Comparison of ENCODE assay signal across 18 mouse cellular contexts in the genomic region with DNA sequence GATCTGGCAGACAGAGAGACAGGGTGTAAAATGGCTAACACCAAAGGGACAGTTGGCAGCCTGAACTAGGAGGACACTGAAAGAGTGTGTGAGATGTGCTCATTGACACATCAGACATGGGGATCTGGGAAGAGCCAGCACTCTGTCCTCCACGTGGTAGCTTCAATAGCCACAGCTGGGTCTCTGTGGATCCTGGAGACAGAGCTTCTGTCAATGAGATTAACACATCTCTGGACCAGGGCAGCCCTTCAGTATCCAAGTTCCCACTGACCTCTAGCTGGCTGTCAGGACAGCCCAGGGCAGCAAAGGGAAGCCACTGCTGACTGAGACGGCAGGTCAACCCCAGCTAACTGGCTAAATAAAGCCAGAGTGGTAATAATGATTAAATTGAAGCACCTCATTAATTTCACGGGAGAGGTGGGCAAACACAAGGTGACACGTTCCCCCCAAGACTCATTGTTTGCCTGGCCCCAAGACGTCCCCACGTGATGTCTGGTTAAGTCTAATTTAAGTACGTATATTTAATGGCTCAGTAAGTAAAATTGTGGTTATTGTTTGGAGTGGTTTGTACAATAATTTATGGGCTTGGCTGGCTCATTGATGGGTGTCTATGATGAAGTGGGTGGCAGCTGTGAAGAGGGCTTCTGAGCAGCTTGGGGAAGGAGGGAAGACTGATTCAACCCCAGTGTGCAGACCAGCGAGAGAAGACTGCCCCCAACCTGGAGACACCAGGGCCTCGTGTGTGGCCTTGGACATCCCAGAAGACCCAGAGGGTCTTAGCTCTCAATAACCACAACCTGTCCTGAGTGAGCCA. TPM values are rescaled to one million over a fixed set of nuclear protein-coding genes. Genes with fewer than 3 reads are reported as not detected.
DNase-seq lines count a peak whose midpoint lies in the region; ATAC-seq lines count a peak whose summit lies in the region.
"Had no signal": no experiment of that assay in that cellular context is flagged by ENCODE, and none has a peak within 500 bp of the region (broad histone marks: within the 10 kb centered on the region; RNA-seq: fewer than 3 reads in every experiment).

No protein-coding gene starts in this region.

- no peak overlapping the region for H3K4me2 ChIP-seq in forebrain, embryonic 15.5 days (replicated peaks)
- H3K4me2 ChIP-seq in forebrain, embryonic 11.5 days (ENCODE audit: low read depth, low read length, severe bottlenecking), result no peak overlapping the region
- H3K4me2 ChIP-seq in hindbrain, embryonic 13.5 days, result no peak overlapping the region
- H3K4me2 ChIP-seq in hindbrain, embryonic 12.5 days (replicated peaks), result no peak overlapping the region
- no peak overlapping the region for H3K4me2 ChIP-seq in midbrain, embryonic 12.5 days (replicated peaks)
- H3K4me2 ChIP-seq in midbrain, embryonic 14.5 days (ENCODE audit: low read length), result no peak overlapping the region
- H3K4me2 ChIP-seq: kidney, embryonic 15.5 days; limb, embryonic 15.5 days; neural tube, embryonic 15.5 days had no signal

- ATAC-seq in forebrain, embryonic 15.5 days (replicated peaks), result no peak
- no peak for ATAC-seq in forebrain, embryonic 11.5 days (replicated peaks; ENCODE audit: low FRiP score)
- ATAC-seq in hindbrain, embryonic 13.5 days (ENCODE audit: low FRiP score), result no peak
- no peak for ATAC-seq in hindbrain, embryonic 12.5 days (ENCODE audit: low FRiP score)
- no peak for ATAC-seq in midbrain, embryonic 12.5 days (ENCODE audit: low FRiP score, low read depth)
- no peak for ATAC-seq in midbrain, embryonic 14.5 days (ENCODE audit: low FRiP score, low TSS enrichment)
- ATAC-seq: liver, postnatal 0 days had no signal

- no peak overlapping the region for H3K9ac ChIP-seq in forebrain, embryonic 15.5 days (replicated peaks)
- no peak overlapping the region for H3K9ac ChIP-seq in forebrain, embryonic 11.5 days (ENCODE audit: low read length)
- no peak overlapping the region for H3K9ac ChIP-seq in hindbrain, embryonic 13.5 days
- no peak overlapping the region for H3K9ac ChIP-seq in hindbrain, embryonic 12.5 days
- H3K9ac ChIP-seq in midbrain, embryonic 12.5 days (replicated peaks), result no peak overlapping the region
- H3K9ac ChIP-seq in midbrain, embryonic 14.5 days (replicated peaks; ENCODE audit: low read length), result no peak overlapping the region
- H3K9ac ChIP-seq: kidney, embryonic 15.5 days; limb, embryonic 15.5 days; liver, postnatal 0 days; neural tube, embryonic 15.5 days had no signal

- DNase-seq in forebrain, embryonic 11.5 days (ENCODE audit: low spot score), result no peak
- no peak for DNase-seq in midbrain, embryonic 14.5 days
- DNase-seq in adrenal gland, adult 18-20 months (ENCODE audit: low spot score in 2 of 2), result no peak
- DNase-seq: liver, postnatal 0 days; thymus, postnatal 25 days had no signal

- H3K9me3 ChIP-seq in forebrain, embryonic 15.5 days, result no peaks in the 10 kb centered on the region
- no peaks in the 10 kb centered on the region for H3K9me3 ChIP-seq in forebrain, embryonic 11.5 days (ENCODE audit: control insufficient read depth, low read length)
- no peaks in the 10 kb centered on the region for H3K9me3 ChIP-seq in hindbrain, embryonic 13.5 days
- H3K9me3 ChIP-seq in hindbrain, embryonic 12.5 days (replicated peaks), result no peaks in the 10 kb centered on the region
- H3K9me3 ChIP-seq in midbrain, embryonic 12.5 days, result no peaks in the 10 kb centered on the region
- no peaks in the 10 kb centered on the region for H3K9me3 ChIP-seq in midbrain, embryonic 14.5 days (ENCODE audit: control insufficient read depth, low read length)
- H3K9me3 ChIP-seq: heart, embryonic 10.5 days; kidney, embryonic 15.5 days; limb, embryonic 15.5 days; megakaryocyte, embryonic 14.5 days; neural tube, embryonic 15.5 days had no signal

- no peaks in the 10 kb centered on the region for H3K36me3 ChIP-seq in forebrain, embryonic 15.5 days
- H3K36me3 ChIP-seq in forebrain, embryonic 11.5 days (ENCODE audit: control insufficient read depth, insufficient read depth, low read length), result no peaks in the 10 kb centered on the region
- no peaks in the 10 kb centered on the region for H3K36me3 ChIP-seq in hindbrain, embryonic 13.5 days
- H3K36me3 ChIP-seq in hindbrain, embryonic 12.5 days, result no peaks in the 10 kb centered on the region
- H3K36me3 ChIP-seq in midbrain, embryonic 12.5 days, result no peaks in the 10 kb centered on the region
- H3K36me3 ChIP-seq in midbrain, embryonic 14.5 days (ENCODE audit: control insufficient read depth, insufficient read depth, low read length), result no peaks in the 10 kb centered on the region
- H3K36me3 ChIP-seq: heart, embryonic 10.5 days; kidney, embryonic 15.5 days; limb, embryonic 15.5 days; neural tube, embryonic 15.5 days had no signal

- no peak overlapping the region for H3K4me3 ChIP-seq in forebrain, embryonic 15.5 days
- H3K4me3 ChIP-seq in forebrain, embryonic 11.5 days (ENCODE audit: low read depth, low read length), result no peak overlapping the region
- no peak overlapping the region for H3K4me3 ChIP-seq in hindbrain, embryonic 13.5 days
- H3K4me3 ChIP-seq in hindbrain, embryonic 12.5 days, result no peak overlapping the region
- no peak overlapping the region for H3K4me3 ChIP-seq in midbrain, embryonic 12.5 days
- H3K4me3 ChIP-seq in midbrain, embryonic 14.5 days (replicated peaks; ENCODE audit: low read depth, low read length), result no peak overlapping the region
- H3K4me3 ChIP-seq: heart, embryonic 10.5 days; kidney, embryonic 15.5 days; limb, embryonic 15.5 days; megakaryocyte, embryonic 14.5 days; neural tube, embryonic 15.5 days had no signal

- H3K27me3 ChIP-seq in forebrain, embryonic 15.5 days, result no peaks in the 10 kb centered on the region
- H3K27me3 ChIP-seq in forebrain, embryonic 11.5 days (ENCODE audit: control insufficient read depth, insufficient read depth, low read length), result no peaks in the 10 kb centered on the region
- peaks cover 2% of the 10 kb centered on the region; the same call in 1 of the 2 replicates for H3K27me3 ChIP-seq in hindbrain, embryonic 13.5 days
- peaks cover 7% of the 10 kb centered on the region; the same call in 1 of the 2 replicates for H3K27me3 ChIP-seq in hindbrain, embryonic 12.5 days
- peaks cover 14% of the 10 kb centered on the region for H3K27me3 ChIP-seq in midbrain, embryonic 12.5 days
- H3K27me3 ChIP-seq in midbrain, embryonic 14.5 days (ENCODE audit: control insufficient read depth, insufficient read depth, low read length), result no peaks in the 10 kb centered on the region
- H3K27me3 ChIP-seq: kidney, embryonic 15.5 days; limb, embryonic 15.5 days; neural tube, embryonic 15.5 days had no signal

- H3K27ac ChIP-seq in forebrain, embryonic 15.5 days (replicated peaks), result peak overlapping the region; percentile 38
- no peak overlapping the region for H3K27ac ChIP-seq in forebrain, embryonic 11.5 days (ENCODE audit: low read depth, low read length)
- 0 out of 2 replicates have a peak overlapping the region, but pooled peaks have one; percentile 12 for H3K27ac ChIP-seq in hindbrain, embryonic 13.5 days
- no peak overlapping the region for H3K27ac ChIP-seq in hindbrain, embryonic 12.5 days
- H3K27ac ChIP-seq in midbrain, embryonic 12.5 days (replicated peaks), result 0 out of 2 replicates have a peak overlapping the region, but pooled peaks have one; percentile 4
- no peak overlapping the region for H3K27ac ChIP-seq in midbrain, embryonic 14.5 days (replicated peaks; ENCODE audit: low read depth, low read length)
- H3K27ac ChIP-seq: heart, embryonic 10.5 days; kidney, embryonic 15.5 days; neural tube, embryonic 15.5 days had no signal

- 49% methylated on average over 9 of the region's 9 CpGs for WGBS in forebrain, embryonic 15.5 days
- 71% methylated on average over 9 of the region's 9 CpGs for WGBS in forebrain, embryonic 11.5 days
- 48% methylated on average over 9 of the region's 9 CpGs for WGBS in hindbrain, embryonic 13.5 days
- 53% methylated on average over 9 of the region's 9 CpGs for WGBS in hindbrain, embryonic 12.5 days
- 58% methylated on average over 9 of the region's 9 CpGs for WGBS in midbrain, embryonic 12.5 days
- 53% methylated on average over 9 of the region's 9 CpGs for WGBS in midbrain, embryonic 14.5 days

- H3K4me1 ChIP-seq in forebrain, embryonic 15.5 days, result peaks cover 55% of the 10 kb centered on the region
- peaks cover 10% of the 10 kb centered on the region for H3K4me1 ChIP-seq in forebrain, embryonic 11.5 days (replicated peaks; ENCODE audit: control insufficient read depth, insufficient read depth, low read length)
- peaks cover 59% of the 10 kb centered on the region for H3K4me1 ChIP-seq in hindbrain, embryonic 13.5 days (replicated peaks)
- H3K4me1 ChIP-seq in hindbrain, embryonic 12.5 days, result peaks cover 47% of the 10 kb centered on the region
- peaks cover 27% of the 10 kb centered on the region for H3K4me1 ChIP-seq in midbrain, embryonic 12.5 days
- H3K4me1 ChIP-seq in midbrain, embryonic 14.5 days (ENCODE audit: control insufficient read depth, insufficient read depth, low read length), result peaks cover 32% of the 10 kb centered on the region
- H3K4me1 ChIP-seq: megakaryocyte, embryonic 14.5 days had no signal

RNA-seq across cellular contexts. Expression of gene Gm11733, which starts 51.5 kb away (rescaled TPM):
- polyA plus RNA-seq in forebrain, embryonic 15.5 days (2015; fragmentation: Nextera tagmentation; extraction: Ambion mirVana), result 0.28 TPM in 1 of 2 replicates, not detected in the other
- not detected in 2 replicates for polyA plus RNA-seq in forebrain, embryonic 11.5 days (2014; fragmentation: Nextera tagmentation; extraction: Ambion mirVana)
- polyA plus RNA-seq in hindbrain, embryonic 13.5 days (2015; fragmentation: Nextera tagmentation; extraction: Ambion mirVana), result not detected in 2 replicates
- polyA plus RNA-seq in hindbrain, embryonic 12.5 days (2016; fragmentation: Nextera tagmentation; extraction: Ambion mirVana), result not detected in 2 replicates
- polyA plus RNA-seq in midbrain, embryonic 12.5 days (2016; fragmentation: Nextera tagmentation; extraction: Ambion mirVana), result not detected in 2 replicates
- polyA plus RNA-seq in midbrain, embryonic 14.5 days (2014; fragmentation: Nextera tagmentation; extraction: Ambion mirVana), result 0.12 TPM in 1 of 2 replicates, not detected in the other
- not detected for total RNA-seq in adrenal gland, adult 18-20 months (2021)
- total RNA-seq: heart, postnatal 36 days; left cerebral cortex, postnatal 25 days had no signal
- polyA plus RNA-seq: heart, embryonic 10.5 days; kidney, embryonic 15.5 days; large intestine, adult 2 months; liver, postnatal 0 days; testis, adult 2 months had no signal

Comparison
In these comparisons a context has a peak if more than half of its experiments do, and no peak if none do; other contexts are left out.
1. H3K27ac ChIP-seq: peak in forebrain, embryonic 15.5 days (single experiment), hindbrain, embryonic 13.5 days (single experiment) and midbrain, embryonic 12.5 days (single experiment); none in forebrain, embryonic 11.5 days (single experiment), hindbrain, embryonic 12.5 days (single experiment) and midbrain, embryonic 14.5 days (single experiment).